Mouse (Mus musculus): ENCODE data around the gene H1foo. TPM values are rescaled to one million over a fixed set of nuclear protein-coding genes. Genes with fewer than 3 reads are reported as not detected.

The H1foo gene
- total RNA-seq, 2 experiments from 2014 or later = not detected

GRCm38 (mm10) chr6:115986472-115987095 lies 41.8 kb downstream of the H1foo start:
- DNase-seq = no peak

- DNase-seq = peak; percentile 77
Observed at GRCm38 (mm10) chr6:115987096-115987747, 42.5 kb downstream of the H1foo start.

GRCm38 (mm10) chr6:115989032-115989431 lies 44.3 kb downstream of the H1foo start:
- DNase-seq = peak; percentile 67

- no peak for DNase-seq
Observed at GRCm38 (mm10) chr6:115989607-115990006, 44.9 kb downstream of the H1foo start.

GRCm38 (mm10) chr6:115990056-115990455 lies 45.3 kb downstream of the H1foo start:
- DNase-seq = no peak

- DNase-seq = no peak
Observed at GRCm38 (mm10) chr6:115990479-115990878, 45.7 kb downstream of the H1foo start.

GRCm38 (mm10) chr6:115991108-115991880 lies 46.6 kb downstream of the H1foo start:
- peak; percentile 82 for DNase-seq

GRCm38 (mm10) chr6:115991881-115992620 lies 47.3 kb downstream of the H1foo start:
- DNase-seq = peak; percentile 56

- DNase-seq = no peak
Observed at GRCm38 (mm10) chr6:115992981-115993380, 48.2 kb downstream of the H1foo start.

- peak; percentile 61 for DNase-seq
Observed at GRCm38 (mm10) chr6:115993463-115994145, 48.9 kb downstream of the H1foo start.

GRCm38 (mm10) chr6:115994146-115994876 lies 49.6 kb downstream of the H1foo start:
- DNase-seq = peak; percentile 66

GRCm38 (mm10) chr6:115994877-115995520 lies 50.3 kb downstream of the H1foo start, which contains the start of gene Plxnd1:
Gene Plxnd1, minus strand, starts transcription at chr6:115995005.
- DNase-seq = peak; percentile 99

- DNase-seq = peak; percentile 47
Observed at GRCm38 (mm10) chr6:115995531-115995941, 50.8 kb downstream of the H1foo start.

GRCm38 (mm10) chr6:115996171-115996851 lies 51.6 kb downstream of the H1foo start:
- DNase-seq = peak; percentile 79

GRCm38 (mm10) chr6:115997726-115998311 lies 53.1 kb downstream of the H1foo start:
- DNase-seq = no peak

- DNase-seq = peak; percentile 5
Observed at GRCm38 (mm10) chr6:115998758-115999157, 54.0 kb downstream of the H1foo start.

GRCm38 (mm10) chr6:115999227-115999626 lies 54.5 kb downstream of the H1foo start:
- DNase-seq = peak; percentile 73
